Mouse (Mus musculus) heart, postnatal 4 days (tissue): ENCODE results near the gene Zfp710. TPM values are rescaled to one million over a fixed set of nuclear protein-coding genes. Genes with fewer than 3 reads are reported as not detected.

Experiments
- DNase-seq: peaks from one replicate; pipeline ENCODE4 v3.0.0; 2021
- total RNA-seq, 2 experiments: library from RNA; stranded (reverse); gene quantifications; 2 replicates each; pipeline ENCODE4 v1.2.3; 2021

Zfp710 gene
- total RNA-seq, 2 experiments from 2014 or later, result 20.3 to 20.7 TPM

GRCm38 (mm10) chr7:80058405-80059063, 33.9 kb downstream of the Zfp710 start:
- DNase-seq, result no peak

- DNase-seq, result no peak
These were observed 34.6 kb downstream of the Zfp710 start for GRCm38 (mm10) chr7:80059064-80059838.

GRCm38 (mm10) chr7:80060012-80060778, 35.6 kb downstream of the Zfp710 start:
- DNase-seq, result peak; percentile 72

DNA sequence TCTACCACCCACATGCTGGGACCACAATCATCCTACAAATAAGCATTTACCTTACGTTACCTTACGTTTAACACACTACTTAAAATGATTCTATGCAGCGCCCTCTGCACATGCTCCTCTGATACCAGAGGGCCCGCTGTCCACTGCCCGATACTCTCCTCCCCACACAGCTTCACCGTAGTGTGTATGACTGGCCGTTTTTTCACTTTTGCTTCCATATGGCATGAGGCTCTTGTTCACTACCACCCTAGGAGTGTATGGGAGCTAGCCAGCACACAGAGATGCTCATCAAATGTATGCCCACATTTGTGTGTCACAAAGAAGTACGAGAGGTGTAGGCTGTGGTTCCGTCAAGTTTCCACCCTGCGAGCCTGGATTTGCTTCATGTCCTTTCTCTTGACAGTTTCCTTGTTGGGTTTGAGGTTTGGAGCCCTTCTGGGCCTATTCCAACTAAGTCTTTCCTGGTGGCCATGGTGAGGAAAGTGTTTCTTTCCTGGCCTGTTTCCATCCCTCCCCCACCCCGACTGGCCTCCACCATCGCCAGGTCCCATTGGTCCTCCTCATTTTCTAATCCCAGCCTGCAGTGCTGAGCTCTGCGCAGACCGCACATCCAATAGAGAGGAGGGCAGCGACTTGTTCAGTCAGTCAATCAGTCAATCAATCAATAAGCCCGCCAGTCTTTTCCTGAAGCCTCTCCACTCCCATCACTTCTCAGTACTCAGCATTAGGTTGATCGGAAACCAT, 37.6 kb downstream of the Zfp710 start:
- DNase-seq, result no peak

- no peak for DNase-seq
These were observed 38.6 kb downstream of the Zfp710 start for GRCm38 (mm10) chr7:80063244-80063643.

GRCm38 (mm10) chr7:80063902-80064736, 39.5 kb downstream of the Zfp710 start:
- no peak for DNase-seq

GRCm38 (mm10) chr7:80065250-80065649, 40.6 kb downstream of the Zfp710 start:
- no peak for DNase-seq

- no peak for DNase-seq
These were observed 42.3 kb downstream of the Zfp710 start for GRCm38 (mm10) chr7:80066675-80067455.

GRCm38 (mm10) chr7:80068341-80068740, 43.7 kb downstream of the Zfp710 start:
- DNase-seq, result no peak

DNA sequence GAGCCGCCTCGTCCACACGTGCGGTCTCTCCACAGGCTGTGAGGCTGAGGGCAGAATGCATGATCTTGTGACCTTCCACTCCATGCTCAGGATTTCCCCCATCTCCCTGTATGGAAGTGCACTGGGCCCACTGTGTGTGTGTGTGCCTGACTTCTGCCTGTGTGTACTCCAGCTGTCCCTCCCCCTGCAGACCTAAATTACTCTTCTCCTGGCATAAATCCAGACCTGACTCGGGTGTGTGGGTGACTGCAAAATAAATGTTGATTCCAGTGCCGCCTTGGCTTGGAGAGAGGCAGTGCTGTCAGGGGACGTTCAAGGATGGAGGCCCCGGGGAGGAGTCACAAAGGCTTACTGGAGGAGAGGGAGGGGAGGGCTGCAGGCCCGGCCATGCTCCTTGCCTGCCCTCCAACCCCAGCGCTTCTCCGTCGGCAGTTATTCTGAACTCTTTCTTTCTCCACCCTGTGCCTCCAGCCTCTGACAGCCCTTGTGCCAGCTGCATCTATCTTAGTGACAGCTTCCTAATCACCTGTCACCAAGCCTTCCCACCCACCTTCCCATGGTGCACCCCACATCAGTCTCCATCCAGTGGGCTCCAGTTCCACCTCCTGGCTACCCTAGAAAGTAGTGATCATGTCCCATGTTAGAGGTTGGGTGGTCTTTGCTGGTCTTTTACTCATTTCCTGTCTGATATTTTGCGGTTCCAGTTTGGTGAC, 45.2 kb downstream of the Zfp710 start:
- DNase-seq, result peak; percentile 58

DNA sequence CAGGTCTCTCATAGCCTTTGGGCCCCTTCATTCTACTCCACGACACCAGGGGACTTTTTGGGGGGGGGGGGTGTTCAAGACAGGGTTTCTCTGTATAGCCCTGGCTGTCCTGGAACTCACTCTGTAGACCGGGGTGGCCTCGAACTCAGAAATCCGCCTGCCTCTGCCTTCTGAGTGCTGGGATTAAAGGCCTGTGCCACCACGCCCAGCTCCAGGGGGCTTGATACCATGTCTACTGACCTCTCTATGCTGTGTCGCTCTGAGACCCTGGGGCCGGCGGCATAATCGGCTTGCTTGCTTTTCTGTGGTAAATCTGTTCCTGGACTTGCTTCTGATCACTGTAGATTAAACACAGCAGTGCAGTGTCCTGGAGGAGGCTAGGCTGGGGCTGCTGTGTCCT, 46.6 kb downstream of the Zfp710 start:
- DNase-seq, result no peak

DNA sequence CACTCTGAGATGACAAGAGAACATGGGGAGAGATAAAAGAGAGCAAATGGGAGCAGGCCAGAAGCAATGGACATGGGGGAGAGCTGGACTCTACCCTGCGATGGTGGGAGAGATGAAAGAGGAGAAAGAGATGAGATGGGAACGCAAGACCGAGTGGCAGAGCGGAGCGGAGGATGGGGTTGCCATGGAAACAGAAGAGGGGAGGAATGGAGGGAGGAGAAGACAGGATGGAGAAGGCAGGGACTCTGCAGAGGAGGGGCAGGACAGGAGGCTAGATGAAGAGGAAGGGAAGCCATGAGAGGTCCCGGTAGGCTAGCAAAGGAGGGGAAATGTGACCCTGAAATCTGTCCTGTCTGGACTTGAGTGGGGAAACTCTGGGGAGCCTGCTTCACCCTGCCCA, 47.7 kb downstream of the Zfp710 start:
- DNase-seq, result no peak

DNA sequence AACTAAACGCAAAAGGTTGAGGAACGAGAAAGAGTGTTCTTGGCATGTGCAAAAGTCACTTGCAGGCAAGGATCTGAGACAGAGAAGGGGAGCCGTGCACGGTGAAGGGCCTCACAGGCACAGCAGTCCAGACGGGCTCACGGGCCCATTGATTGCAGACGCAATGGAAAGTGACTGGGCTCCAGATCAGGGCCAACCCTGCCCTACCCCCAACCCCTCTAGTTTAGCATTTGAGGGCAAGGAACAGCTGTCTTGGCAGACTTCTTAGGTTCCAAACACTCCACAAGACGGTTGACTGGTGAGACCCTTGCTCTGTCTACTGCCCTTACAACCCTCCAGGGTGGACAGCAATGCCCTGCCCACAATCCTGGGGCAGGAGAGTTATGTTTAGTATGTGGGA, 48.9 kb downstream of the Zfp710 start:
- DNase-seq, result no peak

- DNase-seq, result peak; percentile 63
These were observed 50.4 kb downstream of the Zfp710 start for GRCm38 (mm10) chr7:80074921-80075441.

- no peak for DNase-seq
These were observed 51.5 kb downstream of the Zfp710 start for GRCm38 (mm10) chr7:80075946-80076583.

DNA sequence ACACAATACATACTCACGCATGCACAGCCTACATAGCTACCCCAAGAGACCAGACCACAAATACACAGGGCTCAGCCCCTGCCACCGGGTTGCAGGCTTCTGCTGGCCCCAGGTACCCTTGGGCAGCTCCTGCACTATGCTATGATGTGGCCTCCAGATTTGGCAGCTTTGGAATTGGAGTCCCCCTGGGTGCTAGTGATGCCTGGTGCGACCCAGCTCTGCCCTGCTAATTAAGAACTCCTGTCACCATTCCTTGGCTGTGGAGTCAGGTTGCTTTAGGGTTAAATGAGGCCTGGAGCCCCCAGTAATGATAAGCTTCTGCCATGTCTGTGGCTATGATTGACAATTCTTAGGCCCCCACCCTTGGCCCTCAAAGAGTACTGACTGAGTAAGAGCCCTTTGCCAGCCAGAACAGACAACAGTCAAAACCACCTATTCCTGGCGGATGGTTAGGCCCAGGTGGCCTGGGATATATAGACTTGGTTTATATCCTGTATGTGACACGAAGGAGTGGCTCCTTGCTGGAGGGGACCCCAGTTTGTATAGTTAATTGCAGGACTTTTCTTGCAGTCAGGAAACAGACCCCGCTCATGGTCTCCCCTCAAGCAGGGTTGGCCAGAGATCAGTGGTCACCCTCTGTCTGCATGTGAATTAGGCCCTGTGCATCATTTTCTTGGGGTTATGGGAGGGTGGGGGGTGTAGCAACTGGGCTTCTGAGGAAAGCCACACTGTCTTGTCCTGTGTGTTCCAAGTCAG, 52.5 kb downstream of the Zfp710 start:
- DNase-seq, result no peak

DNA sequence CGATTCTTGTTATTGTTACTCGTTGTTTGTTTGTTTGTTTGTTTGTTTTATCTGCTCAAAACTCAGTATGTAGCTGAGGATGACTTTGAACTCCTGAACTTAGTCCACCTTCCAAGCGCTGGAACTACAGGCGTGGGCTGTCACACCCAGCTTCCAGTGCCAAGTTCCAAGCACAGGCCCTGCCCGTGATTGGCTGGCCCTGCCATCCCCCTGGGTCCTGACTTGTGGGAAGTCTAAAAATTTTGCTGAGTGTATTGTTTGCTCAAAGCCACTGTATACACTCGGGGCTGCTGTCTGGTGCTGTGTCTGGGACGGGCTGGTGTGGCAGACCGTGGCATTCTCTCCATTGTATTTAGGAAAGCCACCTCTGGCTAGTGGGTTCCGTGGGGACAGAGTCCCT, 53.2 kb downstream of the Zfp710 start:
- no peak for DNase-seq

GRCm38 (mm10) chr7:80078792-80079301, 54.2 kb downstream of the Zfp710 start:
- peak; percentile 92 for DNase-seq
